Mouse (Mus musculus) embryonic facial prominence, embryonic 15.5 days (tissue): ENCODE measurements around the gene Ubtd2. TPM values are rescaled to one million over a fixed set of nuclear protein-coding genes. Genes with fewer than 3 reads are reported as not detected.

Experiments used
- ATAC-seq: fragments of 200-750 bp; cut with Nextera tagmentation; 2 replicates; pipeline ENCODE4 v1.8.0; 2017; ENCODE audit warnings: low read depth, moderate TSS enrichment; ENCODE audit not compliant: insufficient number of reproducible peaks, low FRiP score, low TSS enrichment
- H3K27ac ChIP-seq: fragments of 300-500 bp; sonication (generic); replicated peaks from 2 replicates; pipeline ENCODE4 v1.5.1; 2015; ENCODE audit warnings: mild to moderate bottlenecking, inconsistent platforms
- H3K27me3 ChIP-seq: fragments of 300-500 bp; sonication (generic); 2 replicates; pipeline ENCODE4 v1.6.1; 2015; ENCODE audit warnings: inconsistent platforms
- H3K36me3 ChIP-seq: fragments of 300-500 bp; sonication (generic); 2 replicates; pipeline ENCODE4 v1.6.1; 2015; ENCODE audit warnings: mild to moderate bottlenecking, inconsistent platforms
- H3K4me1 ChIP-seq: fragments of 300-500 bp; sonication (generic); 2 replicates; pipeline ENCODE4 v1.6.1; 2015; ENCODE audit warnings: inconsistent platforms
- H3K4me2 ChIP-seq: fragments of 300-500 bp; sonication (generic); replicated peaks from 2 replicates; pipeline ENCODE4 v1.6.1; 2015; ENCODE audit warnings: mild to moderate bottlenecking, inconsistent platforms
- H3K4me3 ChIP-seq: fragments of 300-500 bp; sonication (generic); replicated peaks from 2 replicates; pipeline ENCODE4 v1.5.1; 2015; ENCODE audit warnings: mild to moderate bottlenecking, inconsistent platforms
- H3K9ac ChIP-seq: fragments of 300-500 bp; sonication (generic); 2 replicates; pipeline ENCODE4 v1.6.1; 2015; ENCODE audit warnings: inconsistent platforms
- H3K9me3 ChIP-seq: fragments of 300-500 bp; sonication (generic); replicated peaks from 2 replicates; pipeline ENCODE4 v1.6.1; 2016; ENCODE audit warnings: inconsistent platforms
- WGBS: fragments of 180-500 bp; shearing (Covaris S2); methylation state at CpG from one replicate; pipeline ENCODE4 v1.1.7; 2015; 5-methylcytosine and 5-hydroxymethylcytosine counted together
- polyA plus RNA-seq: library from polyadenylated mRNA; unstranded; fragments of >200 nt; fragmentation: Nextera tagmentation; extraction: Ambion mirVana; gene quantifications from 2 replicates; pipeline ENCODE4 v1.2.1, GENCODE M21; 2015

Ubtd2 gene
- polyA plus RNA-seq, 1 experiment from 2014 or later = 74.5 TPM

GRCm38 (mm10) chr11:32444266-32444665 lies 10.9 kb upstream of the Ubtd2 start:
- H3K27me3 ChIP-seq = no peaks in the 10 kb centered on the region
- no peak for ATAC-seq
- H3K4me1 ChIP-seq = no peaks in the 10 kb centered on the region
- H3K4me3 ChIP-seq = no peak overlapping the region
- no peak overlapping the region for H3K9ac ChIP-seq
- H3K36me3 ChIP-seq = no peaks in the 10 kb centered on the region
- H3K4me2 ChIP-seq = no peak overlapping the region
- no peak overlapping the region for H3K27ac ChIP-seq
- 22% methylated on average over 1 of the region's 1 CpGs for WGBS
- H3K9me3 ChIP-seq = no peaks in the 10 kb centered on the region

- ATAC-seq = no peak
Observed at GRCm38 (mm10) chr11:32445135-32445534, 10.0 kb upstream of the Ubtd2 start.

GRCm38 (mm10) chr11:32445637-32446226 lies 9.4 kb upstream of the Ubtd2 start:
- WGBS = 73% methylated on average over 6 of the region's 6 CpGs
- Histone ChIP-seq H3K27me3 (no peaks in the 10 kb centered on the region), H3K9ac (no peak overlapping the region)

More at GRCm38 (mm10) chr11:32445135-32445534, 10.0 kb upstream of the Ubtd2 start:
- no peaks in the 10 kb centered on the region for H3K27me3 ChIP-seq
- WGBS = 68% methylated on average over 1 of the region's 1 CpGs
- no peak overlapping the region for H3K27ac ChIP-seq
- no peak overlapping the region for H3K4me3 ChIP-seq
- H3K4me2 ChIP-seq = no peak overlapping the region
- H3K9me3 ChIP-seq = no peaks in the 10 kb centered on the region
- no peak overlapping the region for H3K9ac ChIP-seq
- no peaks in the 10 kb centered on the region for H3K4me1 ChIP-seq
- H3K36me3 ChIP-seq = no peaks in the 10 kb centered on the region

GRCm38 (mm10) chr11:32450216-32450615 lies 5.0 kb upstream of the Ubtd2 start:
- Histone ChIP-seq H3K4me2 (no peak overlapping the region), H3K9me3 (no peaks in the 10 kb centered on the region), H3K36me3 (no peaks in the 10 kb centered on the region), H3K4me1 (peaks cover 30% of the 10 kb centered on the region), H3K27ac (no peak overlapping the region), H3K27me3 (no peaks in the 10 kb centered on the region), H3K9ac (no peak overlapping the region), H3K4me3 (no peak overlapping the region)
- no peak for ATAC-seq
- 0% methylated on average over 1 of the region's 1 CpGs for WGBS

More at GRCm38 (mm10) chr11:32445637-32446226, 9.4 kb upstream of the Ubtd2 start:
- Histone ChIP-seq H3K27ac (no peak overlapping the region), H3K4me1 (0 out of 2 replicates have a peak, but pooled peaks cover 3% of the 10 kb centered on the region), H3K4me3 (no peak overlapping the region), H3K4me2 (no peak overlapping the region), H3K36me3 (no peaks in the 10 kb centered on the region), H3K9me3 (no peaks in the 10 kb centered on the region)
- no peak for ATAC-seq

GRCm38 (mm10) chr11:32451306-32451705 lies 3.9 kb upstream of the Ubtd2 start:
- Histone ChIP-seq H3K36me3 (no peaks in the 10 kb centered on the region), H3K27ac (no peak overlapping the region; the same call in 1 of the 2 replicates), H3K9me3 (no peaks in the 10 kb centered on the region), H3K4me3 (no peak overlapping the region), H3K9ac (no peak overlapping the region), H3K27me3 (no peaks in the 10 kb centered on the region), H3K4me1 (peaks cover 30% of the 10 kb centered on the region), H3K4me2 (no peak overlapping the region)
- ATAC-seq = no peak
- WGBS = 85% methylated on average over 6 of the region's 6 CpGs

GRCm38 (mm10) chr11:32452745-32453144 lies 2.4 kb upstream of the Ubtd2 start:
- H3K27ac ChIP-seq = peak overlapping the region; percentile 99; the same call in 1 of the 2 replicates
- no peak for ATAC-seq
- no peaks in the 10 kb centered on the region for H3K27me3 ChIP-seq
- no peak overlapping the region for H3K4me2 ChIP-seq
- no peak overlapping the region for H3K9ac ChIP-seq
- H3K9me3 ChIP-seq = no peaks in the 10 kb centered on the region
- no peaks in the 10 kb centered on the region for H3K36me3 ChIP-seq
- no peak overlapping the region for H3K4me3 ChIP-seq
- 87% methylated on average over 4 of the region's 4 CpGs for WGBS
- H3K4me1 ChIP-seq = peaks cover 34% of the 10 kb centered on the region

GRCm38 (mm10) chr11:32453353-32453915 lies 1.7 kb upstream of the Ubtd2 start:
- peak overlapping the region; percentile 99 for H3K27ac ChIP-seq
- 32% methylated on average over 8 of the region's 8 CpGs for WGBS
- no peaks in the 10 kb centered on the region for H3K9me3 ChIP-seq
- no peaks in the 10 kb centered on the region for H3K27me3 ChIP-seq
- no peaks in the 10 kb centered on the region for H3K36me3 ChIP-seq
- no peak overlapping the region for H3K9ac ChIP-seq
- H3K4me2 ChIP-seq = peak overlapping the region; percentile 86
- ATAC-seq = no peak
- H3K4me1 ChIP-seq = peaks cover 34% of the 10 kb centered on the region
- H3K4me3 ChIP-seq = no peak overlapping the region

GRCm38 (mm10) chr11:32454231-32454799 lies 855 bp upstream of the Ubtd2 start:
- Histone ChIP-seq H3K36me3 (no peaks in the 10 kb centered on the region), H3K4me2 (peak overlapping the region; percentile 86), H3K9ac (peak overlapping the region; percentile 85), H3K4me3 (peak overlapping the region; percentile 90), H3K27me3 (no peaks in the 10 kb centered on the region), H3K9me3 (no peaks in the 10 kb centered on the region), H3K4me1 (peaks cover 34% of the 10 kb centered on the region), H3K27ac (peak overlapping the region; percentile 99)
- no peak; the same call in 1 of the 2 replicates for ATAC-seq
- WGBS = 2% methylated on average over 19 of the region's 19 CpGs

GRCm38 (mm10) chr11:32455507-32456141 lies 454 bp downstream of the Ubtd2 start:
- no peaks in the 10 kb centered on the region for H3K9me3 ChIP-seq
- H3K4me1 ChIP-seq = peaks cover 31% of the 10 kb centered on the region
- H3K4me3 ChIP-seq = peak overlapping the region; percentile 90
- peak overlapping the region; percentile 99 for H3K27ac ChIP-seq
- 0% methylated on average over 58 of the region's 58 CpGs for WGBS
- peak overlapping the region; percentile 86 for H3K4me2 ChIP-seq
- no peak; the same call in none of the 2 replicates for ATAC-seq
- H3K36me3 ChIP-seq = no peaks in the 10 kb centered on the region
- H3K9ac ChIP-seq = peak overlapping the region; percentile 85
- no peaks in the 10 kb centered on the region for H3K27me3 ChIP-seq

GRCm38 (mm10) chr11:32456356-32456755 lies 1.2 kb downstream of the Ubtd2 start:
- Histone ChIP-seq H3K27me3 (no peaks in the 10 kb centered on the region), H3K4me2 (peak overlapping the region; percentile 86), H3K9me3 (no peaks in the 10 kb centered on the region), H3K27ac (peak overlapping the region; percentile 99), H3K36me3 (no peaks in the 10 kb centered on the region), H3K4me1 (peaks cover 29% of the 10 kb centered on the region), H3K4me3 (peak overlapping the region; percentile 90), H3K9ac (peak overlapping the region; percentile 85; the same call in 1 of the 2 replicates)
- 3% methylated on average over 6 of the region's 6 CpGs for WGBS
- no peak for ATAC-seq

GRCm38 (mm10) chr11:32464282-32464681 lies 9.1 kb downstream of the Ubtd2 start:
- H3K27me3 ChIP-seq = no peaks in the 10 kb centered on the region
- no peak for ATAC-seq
- H3K9ac ChIP-seq = no peak overlapping the region
- no peaks in the 10 kb centered on the region for H3K36me3 ChIP-seq
- no peak overlapping the region for H3K4me2 ChIP-seq
- WGBS = 70% methylated on average over 2 of the region's 2 CpGs
- peaks cover 9% of the 10 kb centered on the region for H3K4me1 ChIP-seq
- no peak overlapping the region for H3K27ac ChIP-seq
- H3K4me3 ChIP-seq = no peak overlapping the region
- no peaks in the 10 kb centered on the region for H3K9me3 ChIP-seq
